17 mouse cellular contexts compared by ENCODE assay signal in genomic region chr13:43822306-43822705, GRCm38 (mm10).
"Had no signal": no experiment of that assay in that cellular context is flagged by ENCODE, and none has a peak within 500 bp of the region (broad histone marks: within the 10 kb centered on the region; RNA-seq: fewer than 3 reads in every experiment).

No protein-coding gene starts in this region.

- H3K4me2 ChIP-seq: liver, embryonic 13.5 days; liver, embryonic 15.5 days; lung, embryonic 15.5 days; midbrain, embryonic 13.5 days; midbrain, embryonic 15.5 days; neural tube, embryonic 12.5 days had no signal

- H3K27ac ChIP-seq: liver, embryonic 13.5 days; liver, embryonic 15.5 days; lung, embryonic 15.5 days; macrophage; midbrain, embryonic 13.5 days; midbrain, embryonic 15.5 days; neural tube, embryonic 12.5 days had no signal

- ATAC-seq: liver, postnatal 0 days; lung, postnatal 0 days; midbrain, embryonic 13.5 days; midbrain, embryonic 15.5 days had no signal

- H3K27me3 ChIP-seq: liver, embryonic 13.5 days; liver, embryonic 15.5 days; lung, embryonic 15.5 days; midbrain, embryonic 13.5 days; midbrain, embryonic 15.5 days; neural tube, embryonic 12.5 days had no signal

- H3K4me3 ChIP-seq: liver, embryonic 13.5 days; liver, embryonic 15.5 days; lung, embryonic 15.5 days; midbrain, embryonic 13.5 days; midbrain, embryonic 15.5 days; neural tube, embryonic 12.5 days had no signal

- H3K9me3 ChIP-seq: liver, embryonic 13.5 days; liver, embryonic 15.5 days; lung, embryonic 15.5 days; midbrain, embryonic 13.5 days; midbrain, embryonic 15.5 days; neural tube, embryonic 12.5 days had no signal

- DNase-seq: liver, embryonic 13.5 days; liver, postnatal 0 days; lung, adult 2 months; lung, postnatal 14 days; lung, postnatal 36 days; right cerebral cortex, postnatal 14 days; thymus, adult 18-20 months; thymus, postnatal 14 days; thymus, postnatal 36 days had no signal

- H3K36me3 ChIP-seq: liver, embryonic 13.5 days; liver, embryonic 15.5 days; lung, embryonic 15.5 days; midbrain, embryonic 13.5 days; midbrain, embryonic 15.5 days; neural tube, embryonic 12.5 days had no signal

- H3K9ac ChIP-seq: liver, embryonic 13.5 days; liver, embryonic 15.5 days; liver, postnatal 0 days; lung, embryonic 15.5 days; midbrain, embryonic 13.5 days; midbrain, embryonic 15.5 days; neural tube, embryonic 12.5 days had no signal

- H3K4me1 ChIP-seq: liver, embryonic 13.5 days; liver, embryonic 15.5 days; lung, embryonic 15.5 days; megakaryocyte, embryonic 14.5 days; midbrain, embryonic 13.5 days; midbrain, embryonic 15.5 days; neural tube, embryonic 12.5 days had no signal
